Mouse (Mus musculus) cortical plate, adult 2 months (tissue): ENCODE measurements around the gene Bmp7.

Experiments used
- CTCF ChIP-seq: fragments of 200-500 bp; IDR thresholded peaks from 2 replicates; pipeline ENCODE4 v1.5.1; 2011; ENCODE audit warnings: mild to moderate bottlenecking, control low read depth, low read length; ENCODE audit not compliant: insufficient read depth; ENCODE audit errors: extremely low read depth
- POLR2A ChIP-seq: fragments of 200-500 bp; IDR thresholded peaks from 2 replicates; pipeline ENCODE4 v1.6.1; 2011; ENCODE audit warnings: mild to moderate bottlenecking, low read length, control low read depth; ENCODE audit not compliant: insufficient read depth; ENCODE audit errors: extremely low read depth

GRCm38 (mm10) chr2:172875201-172875600 lies 64.9 kb downstream of the Bmp7 start:
- TF ChIP-seq CTCF (no peak), POLR2A (no peak)
